Mouse (Mus musculus) forebrain, embryonic 14.5 days (tissue): Measurements from ENCODE around the gene Scyl1. TPM values are rescaled to one million over a fixed set of nuclear protein-coding genes. Genes with fewer than 3 reads are reported as not detected.
A peak's percentile ranks its signal among the peaks of the same experiment; 100 is the strongest.

Experiments
- ATAC-seq: fragments of 200-750 bp; cut with Nextera tagmentation; 2 replicates; pipeline ENCODE4 v1.8.0; 2017; ENCODE audit warnings: mild to moderate bottlenecking, moderate library complexity
- DNase-seq: peaks from one replicate; pipeline ENCODE4 v3.0.0-alpha.2; 2015; ENCODE audit warnings: low spot score
- H3K27ac ChIP-seq: fragments of 300-500 bp; sonication (generic); 2 replicates; pipeline ENCODE4 v1.5.1; 2014; ENCODE audit warnings: low read depth, mild to moderate bottlenecking, control low read depth, low read length, moderate library complexity
- H3K27me3 ChIP-seq: fragments of 300-500 bp; sonication (generic); replicated peaks from 2 replicates; pipeline ENCODE4 v1.6.1; 2014; ENCODE audit warnings: low read length, control low read depth, mixed read lengths; ENCODE audit not compliant: control insufficient read depth, insufficient read depth
- H3K36me3 ChIP-seq: fragments of 300-500 bp; sonication (generic); 2 replicates; pipeline ENCODE4 v1.6.1; 2014; ENCODE audit warnings: low read length, control low read depth; ENCODE audit not compliant: control insufficient read depth, insufficient read depth
- H3K4me1 ChIP-seq: fragments of 300-500 bp; sonication (generic); 2 replicates; pipeline ENCODE4 v1.6.1; 2014; ENCODE audit warnings: antibody characterized with exemption, low read length, control low read depth; ENCODE audit not compliant: control insufficient read depth, insufficient read depth
- H3K4me2 ChIP-seq: fragments of 300-500 bp; sonication (generic); 2 replicates; pipeline ENCODE4 v1.6.1; 2014; ENCODE audit warnings: mild to moderate bottlenecking, control low read depth, low read length
- H3K4me3 ChIP-seq: fragments of 300-500 bp; sonication (generic); 2 replicates; pipeline ENCODE4 v1.5.1; 2014; ENCODE audit warnings: low read depth, low read length, control low read depth
- H3K9ac ChIP-seq: fragments of 300-500 bp; sonication (generic); 2 replicates; pipeline ENCODE4 v1.6.1; 2014; ENCODE audit warnings: mild to moderate bottlenecking, low read length, control low read depth, moderate library complexity
- H3K9me3 ChIP-seq: fragments of 300-500 bp; sonication (generic); replicated peaks from 2 replicates; pipeline ENCODE4 v1.6.1; 2016; ENCODE audit warnings: low read length, control low read depth, mixed read lengths; ENCODE audit not compliant: control insufficient read depth
- WGBS: fragments of 180-500 bp; shearing (Covaris S2); extraction: QIAGEN DNeasy Blood & Tissue Kit; methylation state at CpG from one replicate; pipeline ENCODE4 v1.1.7; 2014; 5-methylcytosine and 5-hydroxymethylcytosine counted together
- polyA plus RNA-seq: library from polyadenylated mRNA; unstranded; fragments of >200 nt; fragmentation: Nextera tagmentation; extraction: Ambion mirVana; gene quantifications from 2 replicates; pipeline ENCODE4 v1.2.1, GENCODE M21; 2014

Gene Scyl1
- polyA plus RNA-seq, 1 experiment from 2014 or later, result 56.1 TPM

DNA sequence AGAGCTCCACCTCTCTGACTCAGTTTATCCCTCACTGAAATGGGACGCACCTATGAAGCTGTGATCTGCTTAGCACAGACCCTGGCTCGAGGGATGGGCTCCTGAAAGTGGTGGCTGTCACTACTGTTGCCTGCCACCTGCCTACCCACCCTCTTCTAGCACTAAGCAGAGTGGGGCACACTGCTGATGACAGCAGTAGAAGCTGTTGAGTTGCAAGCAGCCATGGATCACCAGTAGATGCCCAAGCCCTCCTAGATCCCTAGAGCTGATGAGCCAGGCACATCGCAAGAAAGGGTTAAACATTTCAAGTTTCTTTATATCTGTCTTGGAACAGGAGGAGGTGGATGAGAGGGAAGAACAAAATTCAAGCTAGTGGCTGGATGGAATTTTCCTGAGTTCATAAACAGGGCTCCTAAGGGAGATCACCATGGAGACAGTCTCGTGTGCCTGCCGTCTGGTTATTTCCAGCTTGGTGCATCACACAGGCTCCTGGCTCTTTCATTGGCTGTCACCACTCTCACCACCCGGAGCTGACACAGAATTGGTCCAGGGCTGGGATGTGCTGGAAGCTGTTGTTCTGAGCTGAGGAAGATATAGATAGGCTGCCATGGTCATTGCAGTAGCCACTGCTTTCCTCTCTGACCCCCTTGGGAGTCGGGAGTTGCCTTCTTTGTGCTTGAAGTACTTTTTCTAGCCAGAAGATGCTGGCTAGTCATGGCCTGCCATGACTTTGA lies 40.7 kb upstream of the Scyl1 start:
- Histone ChIP-seq H3K4me1 (peaks cover 29% of the 10 kb centered on the region), H3K9me3 (no peaks in the 10 kb centered on the region), H3K4me2 (peak overlapping the region; percentile 31), H3K4me3 (no peak overlapping the region), H3K27ac (peak overlapping the region; percentile 94), H3K27me3 (no peaks in the 10 kb centered on the region), H3K36me3 (no peaks in the 10 kb centered on the region), H3K9ac (peak overlapping the region; percentile 10; the same call in 1 of the 2 replicates)
- WGBS, result 46% methylated on average over 7 of the region's 7 CpGs
- DNase-seq, result peak; percentile 94
- ATAC-seq, result peak; percentile 92

DNA sequence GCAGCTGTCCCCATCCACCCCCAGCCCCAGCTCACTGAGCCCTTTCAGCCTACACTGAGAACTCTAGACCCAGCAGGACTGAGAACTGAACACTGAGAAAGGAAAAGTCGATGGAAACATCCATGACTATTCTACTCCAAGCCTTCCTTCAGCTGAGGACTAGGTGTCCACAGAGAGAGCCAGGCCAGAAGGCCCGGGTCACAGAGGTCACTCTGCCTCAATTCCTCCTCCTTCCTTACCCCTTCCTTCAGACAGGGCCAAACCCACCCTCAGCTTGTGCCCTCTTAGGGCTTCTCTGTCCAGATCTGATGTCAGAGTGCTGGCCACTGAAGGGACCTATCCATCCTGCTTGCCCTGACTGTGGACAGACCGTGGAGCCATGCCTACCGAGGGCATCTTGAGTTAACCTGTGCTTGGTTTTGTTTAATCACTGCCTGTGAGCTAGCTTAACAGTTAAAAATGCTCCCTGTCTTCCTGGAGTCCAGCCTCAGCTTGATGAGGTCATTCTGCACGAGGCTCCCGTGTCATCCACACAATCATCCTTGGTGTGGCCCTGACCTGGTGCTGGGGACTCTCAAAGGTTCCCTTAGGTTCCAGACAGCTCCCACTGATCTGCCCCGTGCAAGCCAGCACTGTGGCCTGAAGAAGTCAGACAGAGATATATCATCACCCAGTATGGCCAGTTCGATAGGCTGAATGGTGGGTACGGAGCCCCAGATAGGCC lies 39.8 kb upstream of the Scyl1 start:
- Histone ChIP-seq H3K27ac (peak overlapping the region; percentile 94), H3K4me2 (no peak overlapping the region), H3K4me3 (no peak overlapping the region), H3K9ac (no peak overlapping the region), H3K9me3 (no peaks in the 10 kb centered on the region), H3K36me3 (no peaks in the 10 kb centered on the region), H3K4me1 (peaks cover 38% of the 10 kb centered on the region), H3K27me3 (no peaks in the 10 kb centered on the region)
- DNase-seq (no peak), ATAC-seq (no peak)
- WGBS, result 84% methylated on average over 9 of the region's 9 CpGs

DNA sequence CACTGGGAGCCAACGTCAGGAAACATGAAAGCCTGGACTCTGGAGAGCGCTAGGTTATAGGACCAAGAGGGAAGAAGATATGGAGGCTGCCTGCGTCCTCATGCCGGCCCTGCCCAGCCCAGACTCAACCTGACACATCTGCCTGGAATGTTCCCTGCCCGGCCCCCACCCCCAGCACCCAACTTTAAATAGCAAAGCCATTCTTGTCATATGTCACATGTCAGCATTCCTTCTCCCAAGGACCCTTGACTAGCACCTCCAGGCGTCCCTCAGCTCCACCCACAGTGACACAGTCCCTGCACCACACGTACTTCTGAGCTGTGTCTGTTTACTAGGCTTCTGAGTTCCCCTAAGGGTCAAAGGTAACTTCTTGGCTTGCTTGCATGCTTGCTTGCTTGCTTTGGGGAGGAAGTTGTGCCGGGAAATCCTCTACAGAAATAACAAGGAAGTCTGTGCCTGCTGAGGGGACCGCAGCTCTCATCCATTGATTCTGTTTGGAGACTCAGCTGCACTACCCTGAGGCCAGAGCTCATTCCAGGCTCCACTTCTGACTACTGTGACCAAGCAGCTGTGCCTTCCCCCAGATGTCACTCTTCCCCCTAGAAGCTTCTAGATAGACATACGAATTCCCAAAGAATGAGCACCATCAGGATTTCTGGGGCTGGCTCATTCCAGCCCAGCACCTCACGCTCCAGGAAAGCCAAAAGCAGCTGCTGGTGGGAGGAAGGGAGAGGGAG lies 39.1 kb upstream of the Scyl1 start:
- peak; percentile 8 for DNase-seq
- H3K36me3 ChIP-seq, result no peaks in the 10 kb centered on the region
- no peak for ATAC-seq
- H3K4me2 ChIP-seq, result no peak overlapping the region
- no peak overlapping the region for H3K4me3 ChIP-seq
- no peaks in the 10 kb centered on the region for H3K9me3 ChIP-seq
- 64% methylated on average over 11 of the region's 11 CpGs for WGBS
- H3K9ac ChIP-seq, result no peak overlapping the region
- H3K27ac ChIP-seq, result peak overlapping the region; percentile 94; the same call in 1 of the 2 replicates
- no peaks in the 10 kb centered on the region for H3K27me3 ChIP-seq
- H3K4me1 ChIP-seq, result peaks cover 41% of the 10 kb centered on the region

DNA sequence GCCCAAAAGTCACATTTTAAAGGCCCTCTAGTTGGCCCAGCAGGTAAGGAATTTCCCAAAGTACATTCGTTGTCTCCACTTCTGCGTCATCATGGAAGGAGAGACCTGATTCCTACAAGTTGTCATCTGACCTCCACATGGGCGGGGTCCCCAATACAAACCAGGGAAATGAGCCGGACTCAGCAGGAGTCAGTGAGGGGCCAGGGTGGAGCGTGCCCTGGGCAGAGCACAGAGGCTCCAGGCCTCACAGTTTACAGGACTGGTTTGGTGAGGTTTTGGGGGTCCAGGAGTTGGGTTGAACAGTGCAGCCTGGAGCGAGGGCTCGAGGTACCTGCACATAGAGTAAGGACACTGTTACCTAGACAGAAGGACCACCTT lies 38.5 kb upstream of the Scyl1 start:
- Histone ChIP-seq H3K27ac (0 out of 2 replicates have a peak overlapping the region, but pooled peaks have one; percentile 94), H3K9ac (peak overlapping the region; percentile 25; the same call in 1 of the 2 replicates), H3K36me3 (no peaks in the 10 kb centered on the region), H3K4me2 (no peak overlapping the region), H3K4me3 (no peak overlapping the region), H3K27me3 (no peaks in the 10 kb centered on the region), H3K4me1 (peaks cover 47% of the 10 kb centered on the region), H3K9me3 (no peaks in the 10 kb centered on the region)
- no peak for ATAC-seq
- WGBS, result 62% methylated on average over 7 of the region's 7 CpGs
- no peak for DNase-seq

DNA sequence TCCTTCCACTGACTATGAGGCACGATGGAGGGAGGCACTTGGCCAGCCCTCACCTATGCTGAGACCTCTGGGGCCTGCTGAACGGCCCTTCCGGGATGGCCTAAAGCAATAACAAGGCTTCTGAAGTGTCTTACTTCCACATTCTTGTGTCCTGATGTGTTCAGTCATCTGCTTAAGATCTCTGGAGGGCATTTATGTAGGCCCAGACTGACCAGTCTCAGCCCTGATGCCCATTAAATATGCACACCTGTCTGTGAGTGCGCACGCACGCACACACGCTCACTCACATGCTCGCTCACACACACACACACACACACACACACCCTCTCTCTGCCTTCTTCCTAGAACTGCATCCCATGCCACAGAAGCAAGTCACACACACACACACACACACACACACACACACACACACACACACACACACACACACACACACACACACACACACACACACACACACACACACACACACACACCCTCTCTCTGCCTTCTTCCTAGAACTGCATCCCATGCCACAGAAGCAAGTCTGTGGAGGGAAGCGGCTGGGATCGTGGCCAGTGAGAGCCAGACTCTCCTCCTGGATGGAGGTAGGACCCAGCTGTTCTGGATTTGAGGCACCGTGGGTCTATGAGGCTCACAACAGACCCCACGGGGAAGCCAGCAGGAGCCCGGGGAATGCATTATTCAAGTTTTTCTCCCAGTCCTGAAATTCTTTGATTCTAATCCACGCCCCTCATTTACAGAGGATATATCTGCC lies 37.9 kb upstream of the Scyl1 start:
- Histone ChIP-seq H3K9me3 (no peaks in the 10 kb centered on the region), H3K4me2 (no peak overlapping the region), H3K4me1 (peaks cover 52% of the 10 kb centered on the region), H3K9ac (peak overlapping the region; percentile 25; the same call in 1 of the 2 replicates), H3K36me3 (no peaks in the 10 kb centered on the region), H3K4me3 (no peak overlapping the region), H3K27me3 (no peaks in the 10 kb centered on the region), H3K27ac (no peak overlapping the region)
- ATAC-seq (no peak), DNase-seq (peak; percentile 42)
- whole genome bisulfite sequencing, result 66% methylated on average over 14 of the region's 14 CpGs

DNA sequence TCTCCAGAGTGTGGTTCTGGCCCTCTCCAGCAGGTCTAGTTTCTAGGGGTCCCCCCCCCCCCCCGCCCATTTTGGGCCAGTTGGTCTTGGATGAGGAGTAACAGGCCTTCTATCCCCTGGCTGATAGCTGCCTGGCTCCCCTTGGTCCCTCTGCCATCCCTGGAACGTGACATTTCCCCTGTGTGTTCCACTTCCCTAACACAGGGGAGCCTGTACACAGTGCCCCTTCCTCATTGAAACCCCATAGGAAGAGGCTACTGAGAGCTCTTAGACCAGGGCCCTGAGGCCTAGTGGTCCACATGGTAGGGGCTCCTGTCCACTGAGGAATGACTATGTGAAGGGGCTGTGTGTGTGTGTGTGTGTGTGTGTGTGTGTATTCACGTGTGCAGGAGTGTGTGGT lies 36.5 kb upstream of the Scyl1 start:
- no peak overlapping the region for H3K4me2 ChIP-seq
- WGBS, result 58% methylated on average over 3 of the region's 3 CpGs
- H3K36me3 ChIP-seq, result no peaks in the 10 kb centered on the region
- DNase-seq (no peak), ATAC-seq (no peak)
- H3K4me3 ChIP-seq, result no peak overlapping the region
- no peak overlapping the region for H3K9ac ChIP-seq
- H3K27me3 ChIP-seq, result no peaks in the 10 kb centered on the region
- H3K4me1 ChIP-seq, result peaks cover 58% of the 10 kb centered on the region
- no peaks in the 10 kb centered on the region for H3K9me3 ChIP-seq
- H3K27ac ChIP-seq, result no peak overlapping the region

DNA sequence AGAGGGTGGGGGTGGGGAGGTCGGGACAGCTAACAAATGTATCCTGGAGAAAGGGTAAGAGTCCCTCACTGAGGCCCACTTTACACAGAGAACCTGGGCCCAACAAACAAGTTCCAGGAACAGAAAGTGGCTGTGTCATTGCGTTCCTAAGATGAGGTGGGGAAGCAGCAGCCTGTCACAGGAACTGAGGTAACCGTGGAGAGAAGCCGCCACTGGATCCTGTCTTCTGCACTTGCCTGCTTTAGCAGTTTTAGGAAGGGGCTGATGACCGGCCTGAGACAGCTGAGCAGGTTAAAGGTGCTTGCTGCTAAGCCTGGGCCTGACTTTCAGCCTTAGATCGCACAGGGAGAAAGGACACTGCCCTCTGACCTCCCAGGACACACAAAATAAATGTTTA lies 35.6 kb upstream of the Scyl1 start:
- H3K27ac ChIP-seq, result peak overlapping the region; percentile 72; the same call in 1 of the 2 replicates
- peaks cover 49% of the 10 kb centered on the region for H3K4me1 ChIP-seq
- H3K4me2 ChIP-seq, result no peak overlapping the region
- no peaks in the 10 kb centered on the region for H3K27me3 ChIP-seq
- DNase-seq (no peak), ATAC-seq (no peak)
- H3K9me3 ChIP-seq, result no peaks in the 10 kb centered on the region
- H3K9ac ChIP-seq, result peak overlapping the region; percentile 25; the same call in 1 of the 2 replicates
- WGBS, result 30% methylated on average over 6 of the region's 6 CpGs
- H3K4me3 ChIP-seq, result no peak overlapping the region
- no peaks in the 10 kb centered on the region for H3K36me3 ChIP-seq

DNA sequence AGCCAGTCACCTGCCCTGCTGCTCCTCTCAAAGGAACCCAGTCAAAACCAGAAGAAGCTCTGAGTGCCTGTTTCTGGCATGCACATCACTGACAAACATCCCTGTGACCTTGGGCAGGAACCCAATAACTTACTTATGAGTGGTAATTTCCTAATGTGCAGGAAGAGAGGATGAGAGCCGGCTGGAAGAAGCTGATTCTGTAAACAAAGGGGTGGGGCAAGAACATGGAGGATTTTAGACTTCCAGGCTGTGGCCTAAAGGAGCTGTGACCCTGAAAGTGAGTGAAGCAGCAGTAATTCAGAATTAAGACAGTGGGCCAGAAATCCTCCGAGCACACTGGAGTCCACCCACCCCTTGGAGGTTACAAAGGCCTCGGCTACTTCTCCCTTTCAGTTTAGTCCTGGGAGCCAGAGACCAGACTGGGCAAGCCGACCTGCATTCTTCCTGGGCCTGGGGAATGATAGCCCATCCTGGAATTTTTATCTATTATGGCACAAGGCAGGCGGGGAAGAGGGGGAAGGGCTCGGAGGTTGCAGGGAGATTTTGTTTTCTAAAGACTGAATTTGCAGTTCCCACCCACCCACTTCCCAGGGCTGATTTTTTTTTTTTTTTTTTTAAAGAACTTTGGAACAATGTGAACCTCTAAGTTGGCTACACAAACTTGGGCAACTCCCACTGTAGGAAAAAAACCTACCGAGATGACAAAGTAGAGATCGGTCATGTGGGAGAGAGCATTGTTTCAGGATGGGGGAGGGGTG lies 35.0 kb upstream of the Scyl1 start:
- WGBS, result 3% methylated on average over 8 of the region's 8 CpGs
- H3K36me3 ChIP-seq, result no peaks in the 10 kb centered on the region
- peak overlapping the region; percentile 46; the same call in 1 of the 2 replicates for H3K9ac ChIP-seq
- H3K27ac ChIP-seq, result peak overlapping the region; percentile 72; the same call in 1 of the 2 replicates
- H3K9me3 ChIP-seq, result no peaks in the 10 kb centered on the region
- DNase-seq (peak; percentile 16), ATAC-seq (no peak)
- no peak overlapping the region for H3K4me2 ChIP-seq
- H3K4me3 ChIP-seq, result no peak overlapping the region
- no peaks in the 10 kb centered on the region for H3K27me3 ChIP-seq
- peaks cover 44% of the 10 kb centered on the region for H3K4me1 ChIP-seq
